Mouse (Mus musculus): Measurements from ENCODE around the gene Derl2. TPM values are rescaled to one million over a fixed set of nuclear protein-coding genes. Genes with fewer than 3 reads are reported as not detected.
A peak's percentile ranks its signal among the peaks of the same experiment; 100 is the strongest.

The Derl2 gene
- total and polyA plus RNA-seq, 2 experiments = 49.4 to 59.0 TPM

DNA sequence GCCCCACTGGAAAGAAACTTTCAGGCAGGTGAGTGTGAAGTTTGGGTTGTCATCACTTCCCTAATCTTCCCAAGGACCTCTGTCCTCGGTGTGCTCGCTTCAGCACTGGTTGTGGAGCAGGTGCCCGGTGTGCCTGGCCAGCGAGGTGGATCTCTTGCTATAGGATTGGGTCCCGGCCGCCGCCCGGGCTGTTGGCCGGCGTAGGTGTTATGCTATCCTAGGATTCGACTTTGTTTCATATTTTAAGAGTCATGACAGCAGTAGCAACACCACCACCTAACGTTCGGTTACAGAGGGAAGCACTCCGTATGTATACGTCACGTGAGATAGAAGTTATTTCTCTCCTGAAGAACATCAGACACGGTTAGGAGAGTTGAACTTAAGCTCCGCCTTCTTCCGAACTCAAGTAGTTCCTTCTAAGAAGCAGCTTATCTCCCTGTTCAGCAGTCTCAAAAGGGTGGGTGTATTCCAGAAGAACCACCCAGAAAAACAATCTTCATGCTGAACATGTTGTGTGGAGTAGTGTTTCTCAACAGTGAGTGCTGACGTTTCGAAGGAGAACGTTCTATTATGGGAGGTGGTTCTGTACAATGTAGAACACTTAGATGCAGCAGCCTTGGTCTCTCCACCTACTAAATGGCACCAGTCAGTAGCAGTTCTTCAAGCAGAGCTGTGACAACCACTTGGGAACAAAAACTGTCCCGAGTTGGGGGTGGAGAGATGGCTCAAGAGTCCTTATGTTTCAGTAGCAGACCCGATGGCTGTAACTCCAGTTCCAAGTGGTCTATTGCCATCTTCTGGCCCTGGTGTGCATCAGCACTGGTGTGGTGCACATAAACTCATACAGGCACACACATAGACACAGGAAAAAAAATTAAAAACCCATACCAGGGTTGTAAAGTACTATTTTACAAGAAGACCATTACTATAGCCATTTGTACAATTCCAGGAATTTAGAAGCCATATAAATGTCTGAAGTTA lies 48.8 kb downstream of the Derl2 start:
- 11% methylated on average over 24 of the region's 24 CpGs for WGBS
- Histone ChIP-seq H3K4me3 (ENCODE audit: insufficient read depth, low read depth, low read length) (peak overlapping the region; percentile 97), H3K27me3 (ENCODE audit: control insufficient read depth, insufficient read depth, low read length) (no peaks in the 10 kb centered on the region), H3K36me3 (ENCODE audit: control insufficient read depth, insufficient read depth, low read length) (peaks cover 21% of the 10 kb centered on the region), H3K79me2 (ENCODE audit: control insufficient read depth, insufficient read depth, low read length) (peaks cover 13% of the 10 kb centered on the region; the same call in 1 of the 2 replicates), H3K27ac (replicated peaks; ENCODE audit: insufficient read depth, low read depth, low read length) (peak overlapping the region; percentile 79), H3K9ac (ENCODE audit: low read depth, low read length) (peak overlapping the region; percentile 84), H3K4me1 (ENCODE audit: control insufficient read depth, insufficient read depth, low read length) (peaks cover 13% of the 10 kb centered on the region)
- TF ChIP-seq CTCF (IDR thresholded peaks at IDR 0.05; ENCODE audit: low read depth, low read length) (peak; percentile 32; the same call in 1 of the 2 replicates), POLR2A (IDR thresholded peaks at IDR 0.05; ENCODE audit: extremely low read depth, insufficient read depth, low read length) (no peak)
- DNase-seq (ENCODE audit: extremely low read depth, low read depth, low spot score) = peak; percentile 55

DNA sequence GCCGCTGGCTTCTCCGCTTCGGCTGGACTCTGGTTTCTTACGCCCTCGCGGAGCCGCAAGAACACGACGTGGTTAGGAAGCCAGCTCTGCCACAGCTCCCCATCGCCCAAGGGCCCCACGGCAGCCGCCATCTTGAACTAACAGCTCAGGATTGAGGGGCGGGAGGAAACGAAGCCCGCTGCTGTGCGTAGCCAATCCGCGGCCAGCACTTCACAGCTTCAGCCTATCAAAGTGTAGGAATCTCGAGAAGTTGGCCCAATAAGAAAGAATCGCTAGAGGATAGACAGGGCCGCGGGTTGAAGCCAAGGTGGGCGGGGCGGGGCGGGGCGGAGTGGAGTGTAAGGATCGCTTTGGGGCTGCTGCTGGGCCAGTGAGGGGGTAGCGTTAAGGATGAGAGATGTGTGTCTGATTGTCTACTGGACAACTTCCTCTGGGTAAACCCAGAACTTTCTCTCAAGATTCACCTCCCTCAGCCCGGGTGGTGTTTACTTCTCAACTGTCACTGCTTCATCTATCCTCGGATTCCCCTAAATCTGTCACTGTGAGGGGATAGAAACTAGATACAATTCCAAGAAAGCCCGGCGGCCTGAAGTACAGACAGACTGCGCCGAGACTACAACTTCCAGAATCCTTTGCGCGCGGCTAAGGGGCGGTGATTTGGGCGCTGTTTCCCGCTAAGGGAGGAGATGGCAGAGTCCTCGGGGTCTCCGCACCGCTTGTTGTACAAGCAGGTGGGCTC lies 49.7 kb downstream of the Derl2 start, which contains the start of the genes Nup88 and Rpain:
Gene Nup88, minus strand, starts transcription at position 153 of the 739 bp plus-strand sequence.
Gene Rpain, plus strand, starts transcription at position 393 of the 739 bp plus-strand sequence.
- H3K27ac ChIP-seq (replicated peaks; ENCODE audit: insufficient read depth, low read depth, low read length) = peak within 1 kb of the TSS; percentile 79
- H3K4me3 ChIP-seq (ENCODE audit: insufficient read depth, low read depth, low read length) = peak within 1 kb of the TSS; percentile 97
- DNase-seq (ENCODE audit: extremely low read depth, low read depth, low spot score) = peak; percentile 94
- peak within 1 kb of the TSS; percentile 84 for H3K9ac ChIP-seq (ENCODE audit: low read depth, low read length)
- peak; percentile 80 for TF ChIP-seq POLR2A (IDR thresholded peaks at IDR 0.05; ENCODE audit: extremely low read depth, insufficient read depth, low read length)
- no peak for TF ChIP-seq CTCF (IDR thresholded peaks at IDR 0.05; ENCODE audit: low read depth, low read length)
- WGBS = under 1% methylated on average over 43 of the region's 43 CpGs
- no peaks in the 10 kb centered on the region for H3K27me3 ChIP-seq (ENCODE audit: control insufficient read depth, insufficient read depth, low read length)
- H3K36me3 ChIP-seq (ENCODE audit: control insufficient read depth, insufficient read depth, low read length) = peaks cover 22% of the 10 kb centered on the region
- peaks cover 13% of the 10 kb centered on the region; the same call in 1 of the 2 replicates for H3K79me2 ChIP-seq (ENCODE audit: control insufficient read depth, insufficient read depth, low read length)
- H3K4me1 ChIP-seq (ENCODE audit: control insufficient read depth, insufficient read depth, low read length) = peaks cover 13% of the 10 kb centered on the region

DNA sequence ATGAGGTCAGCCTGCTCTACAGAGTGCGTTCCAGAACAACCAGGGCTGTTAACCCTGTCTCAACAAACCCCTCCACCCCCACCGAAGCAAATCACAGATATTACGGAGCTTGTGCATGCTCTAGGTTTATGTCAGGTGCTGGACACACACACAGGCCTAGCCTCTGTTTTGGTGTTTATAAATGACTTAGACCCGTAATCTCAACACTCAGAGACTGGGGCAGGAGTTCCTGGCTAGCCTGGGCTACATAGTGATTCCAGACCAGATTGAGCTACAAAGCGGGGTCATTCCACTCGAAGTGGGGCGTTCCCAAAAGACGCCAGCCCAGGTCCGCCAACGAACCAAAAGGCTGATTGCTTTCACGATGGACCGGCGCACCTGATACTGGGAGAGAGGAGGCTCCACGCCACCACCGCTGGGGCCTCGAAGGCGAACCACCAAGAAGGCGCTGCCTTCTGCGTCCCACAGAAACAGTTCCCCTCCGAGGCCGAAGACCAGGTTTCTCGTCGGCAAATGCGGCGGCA lies 50.3 kb downstream of the Derl2 start:
- Histone ChIP-seq H3K79me2 (ENCODE audit: control insufficient read depth, insufficient read depth, low read length) (peaks cover 15% of the 10 kb centered on the region; the same call in 1 of the 2 replicates), H3K27ac (replicated peaks; ENCODE audit: insufficient read depth, low read depth, low read length) (peak overlapping the region; percentile 65), H3K27me3 (ENCODE audit: control insufficient read depth, insufficient read depth, low read length) (no peaks in the 10 kb centered on the region), H3K36me3 (ENCODE audit: control insufficient read depth, insufficient read depth, low read length) (peaks cover 26% of the 10 kb centered on the region), H3K4me3 (ENCODE audit: insufficient read depth, low read depth, low read length) (peak overlapping the region; percentile 83), H3K4me1 (ENCODE audit: control insufficient read depth, insufficient read depth, low read length) (peaks cover 13% of the 10 kb centered on the region), H3K9ac (ENCODE audit: low read depth, low read length) (peak overlapping the region; percentile 82)
- under 1% methylated on average over 25 of the region's 25 CpGs for WGBS
- TF ChIP-seq POLR2A (IDR thresholded peaks at IDR 0.05; ENCODE audit: extremely low read depth, insufficient read depth, low read length) (no peak), CTCF (IDR thresholded peaks at IDR 0.05; ENCODE audit: low read depth, low read length) (no peak)
- peak; percentile 51 for DNase-seq (ENCODE audit: extremely low read depth, low read depth, low spot score)

DNA sequence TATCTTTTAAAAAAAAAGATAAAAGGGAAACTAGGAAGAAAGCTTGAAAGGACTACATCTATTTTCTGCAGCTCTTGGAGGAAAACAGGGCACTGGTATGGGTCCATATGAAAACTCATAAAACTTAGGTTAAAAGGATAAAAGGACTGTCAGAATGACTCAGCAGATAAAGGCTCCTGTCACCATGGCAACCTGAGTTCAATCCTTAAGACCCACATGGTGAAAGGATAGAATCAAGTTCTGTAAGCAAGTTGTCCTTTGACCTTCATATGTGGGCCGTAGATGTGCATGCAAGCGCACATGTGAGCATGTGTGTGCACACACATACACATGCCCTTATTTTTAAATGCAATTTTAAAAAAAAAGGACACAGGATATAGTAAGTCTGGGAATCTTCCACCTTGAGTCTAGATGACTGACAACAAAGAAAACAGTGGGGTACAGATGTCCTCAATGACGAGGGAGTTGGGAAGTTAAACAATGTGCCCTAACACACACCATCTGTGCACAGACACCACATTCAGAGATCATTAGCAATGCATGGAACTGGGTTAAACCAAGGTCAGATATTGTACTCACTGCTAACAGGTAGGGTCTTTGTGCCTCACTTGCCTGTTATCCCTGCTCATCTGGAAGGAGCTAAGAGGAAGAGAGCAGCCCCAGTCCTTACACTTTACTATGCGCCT lies 55.3 kb downstream of the Derl2 start:
- TF ChIP-seq POLR2A (IDR thresholded peaks at IDR 0.05; ENCODE audit: extremely low read depth, insufficient read depth, low read length) (no peak), CTCF (IDR thresholded peaks at IDR 0.05; ENCODE audit: low read depth, low read length) (no peak)
- Histone ChIP-seq H3K27me3 (ENCODE audit: control insufficient read depth, insufficient read depth, low read length) (no peaks in the 10 kb centered on the region), H3K9ac (ENCODE audit: low read depth, low read length) (no peak overlapping the region), H3K4me1 (ENCODE audit: control insufficient read depth, insufficient read depth, low read length) (peaks cover 5% of the 10 kb centered on the region; the same call in 1 of the 2 replicates), H3K4me3 (ENCODE audit: insufficient read depth, low read depth, low read length) (no peak overlapping the region), H3K27ac (replicated peaks; ENCODE audit: insufficient read depth, low read depth, low read length) (no peak overlapping the region), H3K36me3 (ENCODE audit: control insufficient read depth, insufficient read depth, low read length) (peaks cover 49% of the 10 kb centered on the region), H3K79me2 (ENCODE audit: control insufficient read depth, insufficient read depth, low read length) (peaks cover 6% of the 10 kb centered on the region; the same call in 1 of the 2 replicates)
- 91% methylated on average over 4 of the region's 4 CpGs for WGBS
- no peak for DNase-seq (ENCODE audit: extremely low read depth, low read depth, low spot score)

All from liver, adult 2 months (tissue).